Mouse (Mus musculus) G1E (cell line): Measurements from ENCODE around the gene Slx4ip.

Experiments
- CTCF ChIP-seq: IDR thresholded peaks from 2 replicates; pipeline ENCODE4 v1.5.1; 2012; ENCODE audit warnings: low read depth, low read length, inconsistent platforms, mixed read lengths
- GATA1 ChIP-seq: IDR thresholded peaks from 2 replicates; pipeline ENCODE4 v1.6.1; 2012; ENCODE audit warnings: borderline replicate concordance, low read length, inconsistent platforms, mixed read lengths
- GATA2 ChIP-seq: IDR thresholded peaks from 2 replicates; pipeline ENCODE4 v1.6.1; 2012; ENCODE audit warnings: low read depth, low read length, inconsistent platforms, borderline replicate concordance
- TAL1 ChIP-seq: conservative IDR thresholded peaks from 2 replicates; pipeline ENCODE4 v1.6.1; 2012; ENCODE audit warnings: low read depth, low read length, inconsistent platforms, mixed read lengths

DNA sequence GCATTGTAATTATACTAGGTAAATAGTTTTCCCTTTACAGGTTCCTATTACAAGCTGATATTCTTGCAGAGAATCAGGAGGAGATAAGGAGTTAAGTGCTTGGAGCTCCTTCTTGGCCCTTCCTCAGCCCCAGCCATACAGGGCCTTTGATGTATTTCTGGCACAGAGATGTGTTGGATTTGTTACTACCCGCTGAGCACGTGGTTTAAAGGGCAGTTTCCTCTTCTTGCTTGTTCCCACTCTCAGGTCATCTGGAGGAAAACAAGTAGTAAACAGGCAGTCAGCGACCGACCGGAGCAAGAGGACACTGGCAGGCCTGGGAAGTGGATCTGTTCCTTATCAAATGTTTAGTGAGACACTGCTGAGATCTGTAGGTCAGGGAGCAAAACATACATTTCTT, 56.9 kb downstream of the Slx4ip start:
- TF ChIP-seq GATA1 (no peak), GATA2 (no peak), CTCF (no peak), TAL1 (no peak)
